Mouse (Mus musculus): ENCODE measurements around the gene Rgs11. TPM values are rescaled to one million over a fixed set of nuclear protein-coding genes. Genes with fewer than 3 reads are reported as not detected.
"Not testable (repeated sequence)": the region's sequence is repeated elsewhere in the genome, so short reads cannot be mapped to it uniquely, and the experiment has no call there.

Rgs11 gene
- polyA plus RNA-seq, 1 experiment from 2014 or later: 24.4 TPM

DNA sequence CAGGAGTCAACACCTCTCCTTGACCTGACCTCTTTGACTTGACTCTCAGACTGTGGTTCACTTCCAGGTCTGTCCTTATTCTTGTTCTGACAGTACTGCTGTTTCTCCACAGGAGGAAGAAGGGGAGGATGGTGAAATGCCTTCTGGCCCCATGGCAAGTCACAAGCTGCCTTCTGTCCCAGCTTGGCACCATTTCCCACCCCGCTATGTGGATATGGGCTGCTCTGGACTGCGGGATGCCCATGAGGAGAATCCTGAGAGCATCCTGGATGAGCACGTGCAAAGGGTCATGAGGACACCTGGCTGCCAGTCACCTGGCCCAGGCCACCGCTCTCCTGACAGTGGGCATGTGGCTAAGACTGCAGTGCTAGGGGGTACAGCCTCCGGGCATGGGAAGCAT is 15.2 kb upstream of the Rgs11 start:
- TF ChIP-seq EP300 (optimal IDR thresholded peaks at IDR 0.05): no peak
- no peak for TF ChIP-seq CTCF (IDR thresholded peaks at IDR 0.05; ENCODE audit: low read depth)
- Histone ChIP-seq H3K36me3 (ENCODE audit: control insufficient read depth, insufficient read depth, low read length) (peaks cover 33% of the 10 kb centered on the region), H3K9ac (ENCODE audit: low read length) (no peak overlapping the region), H3K4me1 (replicated peaks; ENCODE audit: control insufficient read depth, insufficient read depth) (no peaks in the 10 kb centered on the region), H3K27me3 (ENCODE audit: control insufficient read depth, insufficient read depth, low read length) (no peaks in the 10 kb centered on the region), H3K27ac (replicated peaks) (no peak overlapping the region), H3K9me3 (ENCODE audit: control insufficient read depth, low read length) (no peaks in the 10 kb centered on the region), H3K4me3 (ENCODE audit: low read depth, low read length) (no peak overlapping the region), H3K4me2 (replicated peaks; ENCODE audit: low read depth) (no peak overlapping the region)
- WGBS: 95% methylated on average over 5 of the region's 5 CpGs
- ATAC-seq (ENCODE audit: low FRiP score, low TSS enrichment): no peak
- DNase-seq (ENCODE audit: low spot score): no peak

DNA sequence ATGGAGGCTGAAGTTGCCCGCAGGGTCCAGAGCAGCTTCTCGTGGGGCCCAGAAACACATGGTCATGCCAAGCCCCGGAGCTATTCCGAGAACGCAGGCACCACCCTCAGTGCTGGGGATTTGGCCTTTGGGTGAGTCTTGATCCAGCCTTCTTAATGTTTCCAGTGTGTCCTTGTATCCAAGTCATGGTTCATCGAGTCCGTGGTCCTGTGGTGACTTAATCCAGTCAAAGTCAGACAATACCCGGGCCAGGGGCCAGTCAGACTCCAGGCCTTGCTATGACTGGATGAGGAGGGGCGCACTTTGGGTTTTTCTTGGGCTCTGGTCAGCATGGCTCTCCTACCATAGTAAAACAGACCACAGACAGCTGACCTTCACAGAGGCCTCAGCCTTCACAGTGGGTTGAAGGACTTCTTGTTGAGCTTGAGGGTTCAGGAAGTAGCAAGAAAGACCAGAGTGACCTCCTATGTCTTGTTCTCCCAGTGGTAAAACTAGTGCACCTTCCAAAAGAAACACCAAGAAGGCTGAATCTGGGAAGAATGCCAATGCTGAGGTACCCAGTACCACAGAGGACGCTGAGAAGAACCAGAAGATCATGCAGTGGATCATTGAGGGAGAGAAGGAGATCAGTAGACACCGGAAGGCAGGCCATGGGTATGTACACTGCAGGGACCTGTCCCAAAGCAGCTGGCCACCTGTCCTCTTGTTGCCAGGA is 14.5 kb upstream of the Rgs11 start:
- Histone ChIP-seq H3K36me3 (ENCODE audit: control insufficient read depth, insufficient read depth, low read length) (peaks cover 35% of the 10 kb centered on the region), H3K27me3 (ENCODE audit: control insufficient read depth, insufficient read depth, low read length) (no peaks in the 10 kb centered on the region), H3K4me3 (ENCODE audit: low read depth, low read length) (no peak overlapping the region), H3K4me2 (replicated peaks; ENCODE audit: low read depth) (no peak overlapping the region), H3K9me3 (ENCODE audit: control insufficient read depth, low read length) (no peaks in the 10 kb centered on the region), H3K27ac (replicated peaks) (no peak overlapping the region), H3K4me1 (replicated peaks; ENCODE audit: control insufficient read depth, insufficient read depth) (no peaks in the 10 kb centered on the region), H3K9ac (ENCODE audit: low read length) (no peak overlapping the region)
- TF ChIP-seq CTCF (IDR thresholded peaks at IDR 0.05; ENCODE audit: low read depth) (no peak), EP300 (optimal IDR thresholded peaks at IDR 0.05) (no peak)
- ATAC-seq (ENCODE audit: low FRiP score, low TSS enrichment): no peak
- 95% methylated on average over 11 of the region's 11 CpGs for WGBS
- DNase-seq (ENCODE audit: low spot score): no peak

DNA sequence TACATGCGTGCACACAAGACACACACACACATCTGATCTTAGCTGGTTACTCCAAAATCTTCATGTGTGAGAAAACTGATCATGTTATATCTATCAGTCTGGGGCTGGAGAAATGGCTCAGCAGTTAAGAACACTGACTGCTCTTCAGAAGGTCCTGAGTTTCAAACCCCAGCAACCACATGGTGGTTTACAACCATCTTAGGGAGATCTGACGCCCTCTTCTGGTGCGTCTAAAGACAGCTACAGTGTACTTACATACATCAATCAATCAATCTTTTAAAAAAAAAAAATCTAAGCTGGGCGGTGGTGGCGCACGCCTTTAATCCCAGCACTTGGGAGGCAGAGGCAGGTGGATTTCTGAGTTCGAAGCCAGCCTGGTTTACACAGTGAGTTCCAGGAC is 11.3 kb upstream of the Rgs11 start:
- H3K9me3 ChIP-seq (ENCODE audit: control insufficient read depth, low read length); ATAC-seq (ENCODE audit: low FRiP score, low TSS enrichment); H3K27me3 ChIP-seq (ENCODE audit: control insufficient read depth, insufficient read depth, low read length); H3K27ac ChIP-seq (replicated peaks); DNase-seq (ENCODE audit: low spot score); H3K4me3 ChIP-seq (ENCODE audit: low read depth, low read length); H3K4me2 ChIP-seq (replicated peaks; ENCODE audit: low read depth); H3K4me1 ChIP-seq (replicated peaks; ENCODE audit: control insufficient read depth, insufficient read depth); H3K9ac ChIP-seq (ENCODE audit: low read length): not testable (repeated sequence)
- H3K36me3 ChIP-seq (ENCODE audit: control insufficient read depth, insufficient read depth, low read length): peaks cover 34% of the 10 kb centered on the region
- TF ChIP-seq CTCF (IDR thresholded peaks at IDR 0.05; ENCODE audit: low read depth): peak; percentile 30; the same call in 1 of the 2 replicates
- 86% methylated on average over 7 of the region's 7 CpGs for WGBS

DNA sequence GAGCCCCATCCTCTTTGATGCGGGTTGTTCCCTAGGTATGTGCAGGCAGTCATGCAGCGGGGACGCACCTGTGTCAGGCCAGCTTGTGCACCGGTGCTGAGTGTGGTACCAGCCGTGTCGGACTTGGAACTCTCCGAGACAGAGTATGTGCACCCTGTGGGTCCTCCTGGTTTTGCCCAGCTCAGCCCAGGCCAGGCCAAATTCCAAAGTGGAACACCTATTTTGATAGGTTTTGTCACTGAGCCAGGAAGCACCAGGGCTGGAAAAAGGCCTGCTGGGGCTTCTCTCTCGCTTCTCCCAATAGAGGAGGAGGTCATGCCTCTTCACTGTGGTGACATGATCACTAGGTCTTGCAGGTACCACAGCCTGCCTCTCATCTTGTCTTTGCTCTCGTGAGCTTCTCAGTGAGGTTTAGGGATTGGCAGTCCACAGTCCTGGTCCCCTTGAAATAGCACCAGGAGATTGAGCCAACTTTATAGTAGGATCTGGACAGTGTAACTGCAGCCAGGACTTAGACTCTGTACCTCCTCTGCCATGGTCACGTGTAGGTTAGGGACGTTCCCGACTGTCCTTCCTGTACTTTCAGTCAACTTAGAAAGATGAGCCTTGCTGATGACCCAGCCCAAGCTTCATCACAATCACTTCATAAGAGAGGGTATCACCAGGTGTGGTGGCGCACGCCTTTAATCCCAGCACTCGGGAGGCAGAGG is 10.1 kb upstream of the Rgs11 start:
- WGBS: 93% methylated on average over 15 of the region's 15 CpGs
- Histone ChIP-seq H3K9me3 (ENCODE audit: control insufficient read depth, low read length) (no peaks in the 10 kb centered on the region), H3K4me2 (replicated peaks; ENCODE audit: low read depth) (no peak overlapping the region), H3K27ac (replicated peaks) (no peak overlapping the region), H3K4me1 (replicated peaks; ENCODE audit: control insufficient read depth, insufficient read depth) (no peaks in the 10 kb centered on the region), H3K9ac (ENCODE audit: low read length) (no peak overlapping the region), H3K4me3 (ENCODE audit: low read depth, low read length) (no peak overlapping the region), H3K36me3 (ENCODE audit: control insufficient read depth, insufficient read depth, low read length) (peaks cover 37% of the 10 kb centered on the region), H3K27me3 (ENCODE audit: control insufficient read depth, insufficient read depth, low read length) (no peaks in the 10 kb centered on the region)
- no peak for ATAC-seq (ENCODE audit: low FRiP score, low TSS enrichment)
- TF ChIP-seq CTCF (IDR thresholded peaks at IDR 0.05; ENCODE audit: low read depth): no peak
- TF ChIP-seq EP300 (optimal IDR thresholded peaks at IDR 0.05): no peak
- DNase-seq (ENCODE audit: low spot score): no peak

DNA sequence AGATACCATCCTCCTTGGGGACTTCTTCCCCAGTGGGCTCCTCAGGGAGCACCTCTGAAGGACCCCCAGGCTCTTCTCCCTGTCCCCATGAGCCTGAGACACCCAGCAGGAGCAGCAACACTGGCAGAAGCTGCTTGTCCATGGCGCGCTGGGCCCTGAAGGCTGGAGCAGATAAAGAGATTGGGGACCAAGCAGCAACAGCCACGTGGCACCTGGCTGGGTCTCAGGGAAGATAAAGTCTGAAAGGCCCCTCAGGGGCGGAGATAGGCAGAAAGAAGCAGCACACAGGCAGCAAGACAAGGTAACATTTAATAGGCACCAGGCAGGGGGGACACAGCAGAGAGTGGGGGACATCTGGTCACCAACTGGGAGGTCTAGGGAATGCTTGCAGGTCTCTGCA is 3.9 kb upstream of the Rgs11 start, which contains the start of gene Pdia2:
TSS of gene Pdia2 (minus strand) at position 196 of the 400 bp plus-strand sequence.
- no peaks in the 10 kb centered on the region; the same call in 1 of the 2 replicates for H3K27me3 ChIP-seq (ENCODE audit: control insufficient read depth, insufficient read depth, low read length)

More for the DNA sequence above, 3.9 kb upstream of the Rgs11 start, which contains the start of gene Pdia2:
- Histone ChIP-seq H3K27ac (replicated peaks) (no peak within 1 kb of the TSS), H3K9me3 (ENCODE audit: control insufficient read depth, low read length) (no peaks in the 10 kb centered on the region), H3K4me1 (replicated peaks; ENCODE audit: control insufficient read depth, insufficient read depth) (no peaks in the 10 kb centered on the region), H3K9ac (ENCODE audit: low read length) (no peak within 1 kb of the TSS), H3K4me2 (replicated peaks; ENCODE audit: low read depth) (no peak within 1 kb of the TSS), H3K4me3 (ENCODE audit: low read depth, low read length) (no peak within 1 kb of the TSS), H3K36me3 (ENCODE audit: control insufficient read depth, insufficient read depth, low read length) (peaks cover 10% of the 10 kb centered on the region; the same call in 1 of the 2 replicates)
- DNase-seq (ENCODE audit: low spot score) (peak; percentile 51), ATAC-seq (ENCODE audit: low FRiP score, low TSS enrichment) (no peak)
- no peak for TF ChIP-seq CTCF (IDR thresholded peaks at IDR 0.05; ENCODE audit: low read depth)
- no peak for TF ChIP-seq EP300 (optimal IDR thresholded peaks at IDR 0.05)
- 53% methylated on average over 4 of the region's 4 CpGs for WGBS
